Mouse (Mus musculus) embryonic stem cell, embryonic (primary cell): ENCODE data around the gene Stn1.

Source experiments
- CTCF ChIA-PET, 4 experiments: fragments of 300-600 bp in 2 of 4; fragments of 350-600 bp in 2 of 4; sonication (Branson Sonifier 250); formaldehyde crosslinking; loops; one replicate each; lab custom pipeline; 2022; ENCODE audit warnings: inconsistent platforms in 2 of 4; lab: Charles Lee
- POLR2A ChIA-PET, 4 experiments: fragments of 300-600 bp in 2 of 4; fragments of 350-600 bp in 2 of 4; sonication (Branson Sonifier 250); formaldehyde crosslinking; loops; one replicate each; lab custom pipeline; 2022; ENCODE audit warnings: antibody characterized with exemption in 4 of 4, inconsistent platforms in 1 of 4; lab: Charles Lee

Stn1 gene

GRCm38 (mm10) chr19:47519163-47519893 is 18.0 kb downstream of the Stn1 start:
- ChIA-PET CTCF (interaction anchor here in 2 of 4 experiments (0.9 to 1.0 kb wide), 2 partner anchors 13 to 160 kb away, joined by 3 read pairs; no protein-coding TSS in a partner anchor), POLR2A (interaction anchor here in 2 of 4 experiments (0.7 to 3.4 kb wide), 7 partner anchors 10 to 143 kb away, joined by 3 to 9 read pairs (median 4); partner anchors contain the start of gene Stn1 (in 1 of the 2))

GRCm38 (mm10) chr19:47518475-47519162 is 18.7 kb downstream of the Stn1 start:
- ChIA-PET CTCF (interaction anchor here in 2 of 4 experiments (0.9 to 1.0 kb wide), 2 partner anchors 14 to 159 kb away, joined by 3 read pairs; no protein-coding TSS in a partner anchor), POLR2A (interaction anchor here in 3 of 4 experiments (0.8 to 4.0 kb wide), 7 partner anchors 10 to 37 kb away, joined by 3 to 19 read pairs (median 4); partner anchors contain the start of gene Stn1 (in 2 of the 3))

GRCm38 (mm10) chr19:47517570-47517969 is 19.7 kb downstream of the Stn1 start:
- ChIA-PET POLR2A (interaction anchor here in 3 of 4 experiments (0.6 to 4.0 kb wide), 8 partner anchors 9 to 356 kb away, joined by 3 to 19 read pairs (median 5); partner anchors contain the start of gene Stn1 (in 2 of the 3)), CTCF (interaction anchor here in 3 of 4 experiments (1.3 to 1.5 kb wide), 3 partner anchors 9 to 161 kb away, joined by 3 to 8 read pairs (median 3); no protein-coding TSS in a partner anchor)

- POLR2A ChIA-PET = interaction anchor here in 3 of 4 experiments (0.6 to 4.0 kb wide), 10 partner anchors 9 to 356 kb away, joined by 3 to 19 read pairs (median 4); partner anchors contain the start of gene Stn1 (in 2 of the 3)
- CTCF ChIA-PET = interaction anchor here (0.5 to 1.5 kb wide), 6 partner anchors 9 to 180 kb away, joined by 3 to 8 read pairs (median 3); no protein-coding TSS in a partner anchor
These were observed 20.4 kb downstream of the Stn1 start for GRCm38 (mm10) chr19:47516879-47517278.

GRCm38 (mm10) chr19:47515091-47515490 is 22.2 kb downstream of the Stn1 start:
- ChIA-PET CTCF (interaction anchor here in 2 of 4 experiments (0.8 to 0.9 kb wide), 2 partner anchors 156 to 177 kb away, joined by 3 read pairs; no protein-coding TSS in a partner anchor), POLR2A (interaction anchor here in 2 of 4 experiments (0.6 to 4.0 kb wide), 2 partner anchors 13 to 21 kb away, joined by 3 to 19 read pairs; partner anchors contain the start of gene Stn1 (in 1 of the 2))

- CTCF ChIA-PET = no interaction called here
These were observed 23.7 kb downstream of the Stn1 start for GRCm38 (mm10) chr19:47513618-47513897.

GRCm38 (mm10) chr19:47512794-47513617 is 24.3 kb downstream of the Stn1 start:
- POLR2A ChIA-PET = no interaction called here

More at GRCm38 (mm10) chr19:47513618-47513897, 23.7 kb downstream of the Stn1 start:
- POLR2A ChIA-PET = interaction anchor here in 1 of 4 experiments (1.2 kb wide), 1 partner anchor 218 kb away, joined by 3 read pairs; the partner anchor contains the start of gene Sfr1

GRCm38 (mm10) chr19:47511958-47512357 is 25.3 kb downstream of the Stn1 start:
- ChIA-PET CTCF (no interaction called here), POLR2A (interaction anchor here in 1 of 4 experiments (2.2 kb wide), 1 partner anchor 25 kb away, joined by 6 read pairs; no protein-coding TSS in a partner anchor)

More at GRCm38 (mm10) chr19:47512794-47513617, 24.3 kb downstream of the Stn1 start:
- CTCF ChIA-PET = interaction anchor here in 1 of 4 experiments (0.5 kb wide), 1 partner anchor 157 kb away, joined by 3 read pairs; no protein-coding TSS in a partner anchor

GRCm38 (mm10) chr19:47511294-47511675 is 26.0 kb downstream of the Stn1 start:
- ChIA-PET CTCF (no interaction called here), POLR2A (interaction anchor here in 2 of 4 experiments (1.2 to 2.2 kb wide), 2 partner anchors 25 to 144 kb away, joined by 3 to 6 read pairs; no protein-coding TSS in a partner anchor)

- CTCF ChIA-PET = interaction anchor here in 2 of 4 experiments (0.6 to 1.3 kb wide), 4 partner anchors 18 to 221 kb away, joined by 3 to 6 read pairs (median 4); partner anchors contain the start of gene Sfr1 (in 1 of the 2)
These were observed 26.6 kb downstream of the Stn1 start for GRCm38 (mm10) chr19:47510473-47511293.

GRCm38 (mm10) chr19:47510135-47510472 is 27.2 kb downstream of the Stn1 start:
- CTCF ChIA-PET = interaction anchor here in 2 of 4 experiments (0.6 to 1.3 kb wide), 4 partner anchors 18 to 221 kb away, joined by 3 to 6 read pairs (median 4); partner anchors contain the start of gene Sfr1 (in 1 of the 2)
- POLR2A ChIA-PET = interaction anchor here in 3 of 4 experiments (0.6 to 2.2 kb wide), 8 partner anchors 22 to 305 kb away, joined by 3 to 6 read pairs (median 3); no protein-coding TSS in a partner anchor

More at GRCm38 (mm10) chr19:47510473-47511293, 26.6 kb downstream of the Stn1 start:
- POLR2A ChIA-PET = interaction anchor here in 3 of 4 experiments (0.6 to 2.2 kb wide), 7 partner anchors 22 to 222 kb away, joined by 3 to 6 read pairs (median 3); no protein-coding TSS in a partner anchor

GRCm38 (mm10) chr19:47508771-47509281 is 28.5 kb downstream of the Stn1 start:
- ChIA-PET CTCF (interaction anchor here (0.6 to 1.8 kb wide), 13 partner anchors 8 to 311 kb away, joined by 3 to 8 read pairs (median 3); no protein-coding TSS in a partner anchor), POLR2A (interaction anchor here in 2 of 4 experiments (0.6 to 1.6 kb wide), 8 partner anchors 9 to 868 kb away, joined by 3 to 9 read pairs (median 3); no protein-coding TSS in a partner anchor)

- ChIA-PET CTCF (interaction anchor here (0.6 to 1.8 kb wide), 16 partner anchors 9 to 1179 kb away, joined by 3 to 16 read pairs (median 4); no protein-coding TSS in a partner anchor), POLR2A (interaction anchor here in 3 of 4 experiments (0.6 to 1.6 kb wide), 9 partner anchors 9 to 305 kb away, joined by 3 to 10 read pairs (median 3); partner anchors contain the start of gene Sfr1 (in 1 of the 3))
These were observed 29.1 kb downstream of the Stn1 start for GRCm38 (mm10) chr19:47508191-47508590.

- POLR2A ChIA-PET = interaction anchor here in 3 of 4 experiments (0.6 to 1.6 kb wide), 7 partner anchors 10 to 306 kb away, joined by 3 to 10 read pairs (median 3); partner anchors contain the start of gene Sfr1 (in 1 of the 3)
- CTCF ChIA-PET = interaction anchor here in 3 of 4 experiments (0.6 to 1.8 kb wide), 9 partner anchors 13 to 1178 kb away, joined by 3 to 16 read pairs (median 4); no protein-coding TSS in a partner anchor
These were observed 29.9 kb downstream of the Stn1 start for GRCm38 (mm10) chr19:47507128-47508121.
